Mouse (Mus musculus): ENCODE measurements around the gene Iqgap2. TPM values are rescaled to one million over a fixed set of nuclear protein-coding genes. Genes with fewer than 3 reads are reported as not detected.

The Iqgap2 gene
- total RNA-seq (2015) (95.0 and 97.5 TPM in 2 replicates), total RNA-seq (2017) (128 and 149 TPM in 2 replicates)

GRCm38 (mm10) chr13:95891491-95891925 is at the start of gene Iqgap2:
TSS of gene Iqgap2 (minus strand) at chr13:95891922.
- no peak for ATAC-seq (replicated peaks; ENCODE audit: poor library complexity)

- ATAC-seq (replicated peaks; ENCODE audit: poor library complexity), result no peak
Observed at GRCm38 (mm10) chr13:95940811-95941210, 49.1 kb upstream of the Iqgap2 start.

GRCm38 (mm10) chr13:95924201-95924621 is 32.5 kb upstream of the Iqgap2 start:
- peak; percentile 83 for ATAC-seq (replicated peaks; ENCODE audit: poor library complexity)

- ATAC-seq (replicated peaks; ENCODE audit: poor library complexity), result no peak
Observed at GRCm38 (mm10) chr13:95922626-95923025, 30.9 kb upstream of the Iqgap2 start.

- peak; percentile 54 for ATAC-seq (replicated peaks; ENCODE audit: poor library complexity)
Observed at GRCm38 (mm10) chr13:95918624-95919284, 27.0 kb upstream of the Iqgap2 start.

- ATAC-seq (replicated peaks; ENCODE audit: poor library complexity), result peak; percentile 51
Observed at GRCm38 (mm10) chr13:95913046-95913406, 21.3 kb upstream of the Iqgap2 start.

GRCm38 (mm10) chr13:95912157-95913045 is 20.7 kb upstream of the Iqgap2 start:
- ATAC-seq (replicated peaks; ENCODE audit: poor library complexity), result 0 out of 2 replicates have a peak, but pooled peaks have one; percentile 15

GRCm38 (mm10) chr13:95910270-95910669 is 18.5 kb upstream of the Iqgap2 start:
- ATAC-seq (replicated peaks; ENCODE audit: poor library complexity), result no peak

GRCm38 (mm10) chr13:95909244-95909643 is 17.5 kb upstream of the Iqgap2 start:
- no peak for ATAC-seq (replicated peaks; ENCODE audit: poor library complexity)

GRCm38 (mm10) chr13:95902696-95903095 is 11.0 kb upstream of the Iqgap2 start:
- ATAC-seq (replicated peaks; ENCODE audit: poor library complexity), result no peak

GRCm38 (mm10) chr13:95899885-95900650 is 8.3 kb upstream of the Iqgap2 start:
- ATAC-seq (replicated peaks; ENCODE audit: poor library complexity), result peak; percentile 76

- no peak for ATAC-seq (replicated peaks; ENCODE audit: poor library complexity)
Observed at GRCm38 (mm10) chr13:95896501-95896900, 4.8 kb upstream of the Iqgap2 start.

GRCm38 (mm10) chr13:95893166-95893565 is 1.4 kb upstream of the Iqgap2 start:
- ATAC-seq (replicated peaks; ENCODE audit: poor library complexity), result no peak

- ATAC-seq (replicated peaks; ENCODE audit: poor library complexity), result 0 out of 2 replicates have a peak, but pooled peaks have one; percentile 5
Observed at GRCm38 (mm10) chr13:95892611-95893145, 956 bp upstream of the Iqgap2 start.

GRCm38 (mm10) chr13:95891926-95892610 is 346 bp upstream of the Iqgap2 start:
- ATAC-seq (replicated peaks; ENCODE audit: poor library complexity), result peak; percentile 73

- ATAC-seq (replicated peaks; ENCODE audit: poor library complexity), result peak; percentile 49
Observed at GRCm38 (mm10) chr13:95890851-95891471, 761 bp downstream of the Iqgap2 start.

- ATAC-seq (replicated peaks; ENCODE audit: poor library complexity), result peak; percentile 29
Observed at GRCm38 (mm10) chr13:95889981-95890545, 1.7 kb downstream of the Iqgap2 start.

- ATAC-seq (replicated peaks; ENCODE audit: poor library complexity), result no peak
Observed at GRCm38 (mm10) chr13:95889366-95889765, 2.4 kb downstream of the Iqgap2 start.

- no peak for ATAC-seq (replicated peaks; ENCODE audit: poor library complexity)
Observed at GRCm38 (mm10) chr13:95888621-95889020, 3.1 kb downstream of the Iqgap2 start.
